Mouse (Mus musculus): ENCODE measurements around the gene Efhd1.

DNA sequence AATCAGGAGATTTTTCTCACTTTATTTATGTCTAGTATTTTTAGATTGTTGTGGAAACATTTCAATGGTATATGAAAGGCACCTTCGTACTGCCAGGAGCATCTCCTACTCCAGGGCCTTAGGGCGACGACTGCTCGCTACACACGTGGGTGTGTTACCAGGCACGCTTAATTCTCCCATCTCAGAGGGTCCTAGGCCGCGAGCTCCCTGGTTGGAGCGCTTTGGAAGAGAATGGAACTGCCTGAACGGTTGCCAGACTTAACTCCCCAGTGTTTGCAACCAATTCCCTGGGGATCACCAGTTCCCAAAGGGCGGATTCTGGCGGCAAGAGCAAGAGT is 398 bp upstream of the Efhd1 start:
- TF ChIP-seq CTCF (conservative IDR thresholded peaks at IDR 0.05; ENCODE audit: low read length): no peak
- TF ChIP-seq NANOG (IDR thresholded peaks at IDR 0.05; ENCODE audit: borderline replicate concordance, low read length): no peak
- no peak for TF ChIP-seq POU5F1 (IDR thresholded peaks at IDR 0.05; ENCODE audit: borderline replicate concordance, low read length)

Data from E14TG2a.4 (cell line).